Mouse (Mus musculus): Measurements from ENCODE around the gene Rnf185. TPM values are rescaled to one million over a fixed set of nuclear protein-coding genes. Genes with fewer than 3 reads are reported as not detected.

Gene Rnf185
- polyA plus RNA-seq, 1 experiment from 2014 or later, result 45.2 TPM

DNA sequence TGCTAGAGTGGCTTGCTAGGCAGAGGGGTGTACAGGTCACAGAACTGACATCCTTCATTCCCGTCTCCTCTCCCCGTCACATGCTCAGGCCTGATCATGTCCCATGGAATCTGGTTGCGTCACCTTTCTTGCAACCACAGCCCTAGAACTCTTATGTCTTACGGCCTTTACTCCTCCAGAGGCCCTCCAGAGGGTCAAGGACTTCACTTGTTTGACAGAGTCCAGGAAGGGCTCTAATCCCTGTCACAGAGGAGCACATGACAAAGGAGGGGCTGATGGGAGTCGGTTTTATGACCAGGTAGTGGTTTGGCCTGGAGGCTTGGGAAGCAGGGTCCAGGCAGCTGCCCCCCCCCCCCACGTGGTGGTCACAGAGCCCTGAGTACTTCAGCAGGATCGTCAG, 83.2 kb downstream of the Rnf185 start:
- Histone ChIP-seq H3K27ac (ENCODE audit: low read depth, low read length) (no peak overlapping the region), H3K9ac (ENCODE audit: low read depth, low read length) (no peak overlapping the region), H3K27me3 (ENCODE audit: control insufficient read depth, insufficient read depth, low read length) (no peaks in the 10 kb centered on the region), H3K36me3 (ENCODE audit: control insufficient read depth, insufficient read depth, low read length) (no peaks in the 10 kb centered on the region), H3K4me3 (ENCODE audit: low read length) (no peak overlapping the region), H3K4me2 (replicated peaks; ENCODE audit: low read depth, low read length) (no peak overlapping the region), H3K9me3 (ENCODE audit: control insufficient read depth, low read length) (no peaks in the 10 kb centered on the region), H3K4me1 (ENCODE audit: control insufficient read depth, insufficient read depth, low read length) (peaks cover 16% of the 10 kb centered on the region; the same call in 1 of the 2 replicates)
- WGBS, result 40% methylated on average over 7 of the region's 7 CpGs
- ATAC-seq (ENCODE audit: low FRiP score, low TSS enrichment), result no peak

DNA sequence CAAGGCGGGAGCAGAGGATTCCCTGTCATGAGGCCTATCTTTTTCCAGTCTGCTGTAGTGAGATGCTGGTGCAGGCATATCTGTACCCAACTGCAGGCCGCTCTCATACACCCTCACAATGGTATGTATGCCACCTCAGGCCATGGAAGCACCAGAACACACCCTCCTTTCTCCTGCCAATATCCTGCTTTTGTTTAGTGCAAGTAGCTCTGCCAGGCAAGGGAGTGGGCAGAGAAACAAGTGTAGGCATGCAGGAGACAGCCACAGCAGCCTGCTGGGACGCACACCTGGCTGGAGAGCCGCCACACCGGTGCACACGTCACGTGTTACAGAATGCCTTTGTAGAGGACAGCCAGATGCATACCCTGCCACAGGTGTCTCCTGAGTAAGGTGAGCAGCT, 85.8 kb downstream of the Rnf185 start:
- Histone ChIP-seq H3K27ac (ENCODE audit: low read depth, low read length) (no peak overlapping the region), H3K9me3 (ENCODE audit: control insufficient read depth, low read length) (peaks cover 3% of the 10 kb centered on the region; the same call in 1 of the 2 replicates), H3K27me3 (ENCODE audit: control insufficient read depth, insufficient read depth, low read length) (no peaks in the 10 kb centered on the region), H3K9ac (ENCODE audit: low read depth, low read length) (no peak overlapping the region), H3K4me1 (ENCODE audit: control insufficient read depth, insufficient read depth, low read length) (peaks cover 11% of the 10 kb centered on the region; the same call in 1 of the 2 replicates), H3K36me3 (ENCODE audit: control insufficient read depth, insufficient read depth, low read length) (no peaks in the 10 kb centered on the region), H3K4me2 (replicated peaks; ENCODE audit: low read depth, low read length) (no peak overlapping the region), H3K4me3 (ENCODE audit: low read length) (no peak overlapping the region)
- ATAC-seq (ENCODE audit: low FRiP score, low TSS enrichment), result no peak
- WGBS, result 86% methylated on average over 7 of the region's 7 CpGs

Other genes with a start within 250 kb of the Rnf185 start
- 46.8 and 65.8 TPM in 2 replicates for gene Eif4enif1, start 250.0 kb downstream of the Rnf185 start, polyA plus RNA-seq (2014; fragmentation: Nextera tagmentation; extraction: Ambion mirVana)
- gene Drg1, start 185.9 kb downstream of the Rnf185 start, polyA plus RNA-seq (2014; fragmentation: Nextera tagmentation; extraction: Ambion mirVana), result 225 and 249 TPM in 2 replicates
- 55.9 and 76.6 TPM in 2 replicates for gene Patz1, start 163.5 kb downstream of the Rnf185 start, polyA plus RNA-seq (2014; fragmentation: Nextera tagmentation; extraction: Ambion mirVana)
- 7.0 and 7.8 TPM in 2 replicates for gene Pik3ip1, start 122.0 kb downstream of the Rnf185 start, polyA plus RNA-seq (2014; fragmentation: Nextera tagmentation; extraction: Ambion mirVana)
- gene Limk2, start 43.2 kb downstream of the Rnf185 start, polyA plus RNA-seq (2014; fragmentation: Nextera tagmentation; extraction: Ambion mirVana), result 32.6 and 41.7 TPM in 2 replicates
- gene Pla2g3, start 35.9 kb upstream of the Rnf185 start, polyA plus RNA-seq (2014; fragmentation: Nextera tagmentation; extraction: Ambion mirVana), result 0.39 and 0.77 TPM in 2 replicates
- 0.40 and 0.61 TPM in 2 replicates for gene Inpp5j, start 52.5 kb upstream of the Rnf185 start, polyA plus RNA-seq (2014; fragmentation: Nextera tagmentation; extraction: Ambion mirVana)
- 82.1 and 107 TPM in 2 replicates for gene Selenom, start 62.3 kb upstream of the Rnf185 start, polyA plus RNA-seq (2014; fragmentation: Nextera tagmentation; extraction: Ambion mirVana)
- gene Smtn, start 88.2 kb upstream of the Rnf185 start, polyA plus RNA-seq (2014; fragmentation: Nextera tagmentation; extraction: Ambion mirVana), result 51.8 and 70.7 TPM in 2 replicates
- 18.2 and 23.7 TPM in 2 replicates for gene Morc2a, start 196.8 kb upstream of the Rnf185 start, polyA plus RNA-seq (2014; fragmentation: Nextera tagmentation; extraction: Ambion mirVana)